Mouse (Mus musculus) intestine, embryonic 14.5 days (tissue): ENCODE measurements around the gene Cdca3. TPM values are rescaled to one million over a fixed set of nuclear protein-coding genes. Genes with fewer than 3 reads are reported as not detected.

Experiments used
- ATAC-seq: fragments of 200-750 bp; cut with Nextera tagmentation; replicated peaks from 2 replicates; pipeline ENCODE4 v1.8.0; 2017; ENCODE audit warnings: low read depth, moderate number of reproducible peaks, moderate TSS enrichment, moderate library complexity; ENCODE audit not compliant: low FRiP score, low TSS enrichment
- DNase-seq: peaks from one replicate; pipeline ENCODE4 v3.0.0-alpha.2; 2018; ENCODE audit warnings: low spot score
- H3K27ac ChIP-seq: fragments of 300-500 bp; sonication (generic); 2 replicates; pipeline ENCODE4 v1.5.1; 2014; ENCODE audit warnings: low read depth, mild to moderate bottlenecking, control low read depth
- H3K27me3 ChIP-seq: fragments of 300-500 bp; sonication (generic); replicated peaks from 2 replicates; pipeline ENCODE4 v1.6.1; 2014; ENCODE audit warnings: low read length, control low read depth; ENCODE audit not compliant: control insufficient read depth, insufficient read depth
- H3K36me3 ChIP-seq: fragments of 300-500 bp; sonication (generic); 2 replicates; pipeline ENCODE4 v1.6.1; 2014; ENCODE audit warnings: low read length, control low read depth; ENCODE audit not compliant: control insufficient read depth, insufficient read depth
- H3K4me1 ChIP-seq: fragments of 300-500 bp; sonication (generic); replicated peaks from 2 replicates; pipeline ENCODE4 v1.6.1; 2014; ENCODE audit warnings: low read length, control low read depth, mixed read lengths; ENCODE audit not compliant: control insufficient read depth, insufficient read depth
- H3K4me2 ChIP-seq: fragments of 300-500 bp; sonication (generic); 2 replicates; pipeline ENCODE4 v1.6.1; 2014; ENCODE audit warnings: low read length
- H3K4me3 ChIP-seq: fragments of 300-500 bp; sonication (generic); 2 replicates; pipeline ENCODE4 v1.5.1; 2014; ENCODE audit warnings: low read depth, low read length, control low read depth, mixed read lengths
- H3K9ac ChIP-seq: fragments of 300-500 bp; sonication (generic); 2 replicates; pipeline ENCODE4 v1.6.1; 2014; ENCODE audit warnings: mild to moderate bottlenecking, low read length
- H3K9me3 ChIP-seq: fragments of 300-500 bp; sonication (generic); 2 replicates; pipeline ENCODE4 v1.6.1; 2016; ENCODE audit warnings: low read length, control low read depth; ENCODE audit not compliant: control insufficient read depth
- WGBS: fragments of 180-500 bp; shearing (Covaris S2); extraction: QIAGEN DNeasy Blood & Tissue Kit; methylation state at CpG from one replicate; pipeline ENCODE4 v1.1.7; 2014; 5-methylcytosine and 5-hydroxymethylcytosine counted together
- polyA plus RNA-seq: library from polyadenylated mRNA; unstranded; fragments of >200 nt; fragmentation: Nextera tagmentation; extraction: Ambion mirVana; gene quantifications from 2 replicates; pipeline ENCODE4 v1.2.1, GENCODE M21; 2014

Gene Cdca3
- polyA plus RNA-seq, result 178 and 183 TPM in 2 replicates

GRCm38 (mm10) chr6:124828868-124829798 lies at the start of gene Cdca3, which contains the start of gene Usp5:
TSS of gene Cdca3 (plus strand) at chr6:124829547.
TSS of gene Usp5 (minus strand) at chr6:124829484.
- peak; percentile 94 for ATAC-seq
- under 1% methylated on average over 55 of the region's 55 CpGs for WGBS
- peak within 1 kb of the TSS; percentile 96 for H3K27ac ChIP-seq

GRCm38 (mm10) chr6:124779984-124780416 lies 49.3 kb upstream of the Cdca3 start:
- WGBS, result 5% methylated on average over 10 of the region's 10 CpGs
- Histone ChIP-seq H3K4me2 (peak overlapping the region; percentile 73), H3K9ac (peak overlapping the region; percentile 29; the same call in 1 of the 2 replicates), H3K27me3 (0 out of 2 replicates have a peak, but pooled peaks cover 10% of the 10 kb centered on the region), H3K36me3 (no peaks in the 10 kb centered on the region), H3K9me3 (no peaks in the 10 kb centered on the region), H3K4me1 (peaks cover 14% of the 10 kb centered on the region; the same call in 1 of the 2 replicates), H3K27ac (no peak overlapping the region), H3K4me3 (peak overlapping the region; percentile 40)
- no peak; the same call in 1 of the 2 replicates for ATAC-seq
- no peak for DNase-seq

More at GRCm38 (mm10) chr6:124828868-124829798, at the start of gene Cdca3, which contains the start of gene Usp5:
- Histone ChIP-seq H3K9ac (peak within 1 kb of the TSS; percentile 78), H3K36me3 (peaks cover 50% of the 10 kb centered on the region), H3K4me2 (peak within 1 kb of the TSS; percentile 85), H3K9me3 (no peaks in the 10 kb centered on the region), H3K4me1 (peaks cover 6% of the 10 kb centered on the region; the same call in 1 of the 2 replicates), H3K27me3 (no peaks in the 10 kb centered on the region), H3K4me3 (peak within 1 kb of the TSS; percentile 69)
- DNase-seq, result peak; percentile 98

GRCm38 (mm10) chr6:124780917-124781316 lies 48.4 kb upstream of the Cdca3 start:
- Histone ChIP-seq H3K27ac (no peak overlapping the region), H3K27me3 (0 out of 2 replicates have a peak, but pooled peaks cover 10% of the 10 kb centered on the region), H3K9ac (no peak overlapping the region), H3K4me1 (peaks cover 14% of the 10 kb centered on the region; the same call in 1 of the 2 replicates), H3K36me3 (no peaks in the 10 kb centered on the region), H3K4me2 (no peak overlapping the region), H3K9me3 (no peaks in the 10 kb centered on the region), H3K4me3 (no peak overlapping the region)
- DNase-seq, result no peak
- 87% methylated on average over 7 of the region's 7 CpGs for WGBS
- ATAC-seq, result no peak

DNA sequence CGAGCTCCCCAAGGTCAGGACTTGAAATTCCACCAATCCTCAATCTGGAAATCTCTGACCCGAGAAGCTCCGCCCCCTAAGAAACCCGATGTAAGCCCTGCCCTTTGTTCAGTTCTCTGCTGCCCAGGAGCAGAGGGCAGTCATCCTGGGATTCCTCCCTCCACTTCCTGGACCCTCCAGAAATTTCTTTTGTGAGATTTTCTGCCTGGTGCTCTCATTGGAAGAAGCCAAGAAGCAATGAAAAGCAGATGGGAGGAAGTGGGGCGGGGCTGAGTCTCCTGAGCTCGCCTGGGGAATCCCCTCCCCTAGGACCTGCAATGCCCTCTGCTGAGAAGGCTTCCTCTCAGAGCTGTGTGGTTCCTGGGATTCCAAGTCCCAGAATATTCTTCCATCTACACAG lies 46.9 kb upstream of the Cdca3 start:
- Histone ChIP-seq H3K27me3 (0 out of 2 replicates have a peak, but pooled peaks cover 10% of the 10 kb centered on the region), H3K9ac (no peak overlapping the region), H3K4me1 (peaks cover 14% of the 10 kb centered on the region; the same call in 1 of the 2 replicates), H3K27ac (no peak overlapping the region), H3K36me3 (no peaks in the 10 kb centered on the region), H3K9me3 (no peaks in the 10 kb centered on the region), H3K4me3 (peak overlapping the region; percentile 17; the same call in 1 of the 2 replicates), H3K4me2 (peak overlapping the region; percentile 44)
- ATAC-seq (no peak; the same call in 1 of the 2 replicates), DNase-seq (peak; percentile 62)
- 26% methylated on average over 6 of the region's 6 CpGs for WGBS

GRCm38 (mm10) chr6:124786756-124787420 lies 42.5 kb upstream of the Cdca3 start:
- Histone ChIP-seq H3K27ac (no peak overlapping the region), H3K27me3 (no peaks in the 10 kb centered on the region), H3K4me1 (0 out of 2 replicates have a peak, but pooled peaks cover 4% of the 10 kb centered on the region), H3K9ac (no peak overlapping the region), H3K9me3 (no peaks in the 10 kb centered on the region), H3K4me2 (no peak overlapping the region), H3K4me3 (no peak overlapping the region), H3K36me3 (no peaks in the 10 kb centered on the region)
- 59% methylated on average over 8 of the region's 8 CpGs for WGBS
- ATAC-seq (no peak), DNase-seq (no peak)

DNA sequence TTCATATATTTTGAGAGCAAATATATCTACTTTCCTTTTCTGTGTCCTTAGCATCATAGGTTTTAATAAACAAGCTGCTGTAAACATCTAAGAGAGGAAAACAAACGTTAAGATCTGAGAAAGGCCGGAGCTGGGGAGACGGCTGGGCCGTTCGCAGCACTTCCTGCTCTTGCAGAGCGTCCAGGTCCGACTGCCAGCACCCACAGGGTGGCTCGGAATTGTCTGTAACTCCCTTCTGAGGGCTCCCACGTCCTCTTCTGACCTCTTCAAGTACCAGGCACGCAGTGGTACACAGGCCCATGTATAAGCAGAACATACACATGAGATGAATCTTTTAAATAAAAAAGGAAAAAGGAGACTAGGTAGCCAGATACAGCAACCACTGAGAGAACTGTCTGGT lies 41.6 kb upstream of the Cdca3 start:
- DNase-seq (no peak), ATAC-seq (no peak)
- Histone ChIP-seq H3K9ac (no peak overlapping the region), H3K4me3 (no peak overlapping the region), H3K4me2 (no peak overlapping the region), H3K4me1 (no peaks in the 10 kb centered on the region), H3K36me3 (no peaks in the 10 kb centered on the region), H3K9me3 (no peaks in the 10 kb centered on the region), H3K27me3 (no peaks in the 10 kb centered on the region), H3K27ac (no peak overlapping the region)
- WGBS, result 71% methylated on average over 10 of the region's 10 CpGs

DNA sequence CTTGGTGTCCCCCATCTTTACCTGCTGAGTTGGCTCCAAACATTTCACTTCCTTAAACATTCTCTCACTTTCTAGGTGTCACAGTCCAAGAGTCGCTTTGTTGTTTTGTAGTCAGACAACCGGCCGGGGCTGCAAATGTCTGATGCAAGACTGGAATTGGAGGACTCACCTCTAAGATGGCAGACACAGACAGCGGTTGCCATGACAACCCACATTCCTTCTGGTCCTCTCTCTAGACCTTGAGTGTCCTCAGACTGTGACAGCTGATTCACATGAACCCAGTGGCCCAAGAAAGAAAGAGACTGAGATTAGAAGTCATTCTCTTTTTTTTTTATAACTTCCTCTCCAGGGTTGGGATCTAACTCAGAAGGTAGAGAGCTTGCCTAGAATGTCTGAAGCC lies 39.8 kb upstream of the Cdca3 start:
- DNase-seq (no peak), ATAC-seq (no peak)
- Histone ChIP-seq H3K27me3 (no peaks in the 10 kb centered on the region), H3K4me3 (no peak overlapping the region), H3K4me1 (no peaks in the 10 kb centered on the region), H3K36me3 (no peaks in the 10 kb centered on the region), H3K4me2 (no peak overlapping the region), H3K9ac (no peak overlapping the region), H3K9me3 (no peaks in the 10 kb centered on the region), H3K27ac (no peak overlapping the region)
- 88% methylated on average over 4 of the region's 4 CpGs for WGBS

- H3K27ac ChIP-seq, result no peak overlapping the region
- no peak for ATAC-seq
- 63% methylated on average over 4 of the region's 4 CpGs for WGBS
Measured at GRCm38 (mm10) chr6:124790121-124790520, 39.2 kb upstream of the Cdca3 start.

More at GRCm38 (mm10) chr6:124790121-124790520, 39.2 kb upstream of the Cdca3 start:
- H3K4me2 ChIP-seq, result no peak overlapping the region
- H3K27me3 ChIP-seq, result no peaks in the 10 kb centered on the region
- no peak for DNase-seq
- no peaks in the 10 kb centered on the region for H3K4me1 ChIP-seq
- H3K4me3 ChIP-seq, result no peak overlapping the region
- H3K9me3 ChIP-seq, result no peaks in the 10 kb centered on the region
- no peak overlapping the region for H3K9ac ChIP-seq
- H3K36me3 ChIP-seq, result no peaks in the 10 kb centered on the region
